Mouse (Mus musculus) activated CD4-positive, CD25-positive, alpha-beta regulatory T cell, adult 4 months (primary cell): Measurements from ENCODE around the gene Glg1. TPM values are rescaled to one million over a fixed set of nuclear protein-coding genes. Genes with fewer than 3 reads are reported as not detected.

Experiments used
- ATAC-seq: one replicate; pipeline ENCODE4 v1.8.0; 2017
- polyA plus RNA-seq, 2 experiments: library from polyadenylated mRNA; unstranded; fragments of 100-300 nt; shearing (Covaris generic); gene quantifications; one replicate each; pipeline ENCODE4 v1.2.1; 2017

Gene Glg1
- polyA plus RNA-seq, 2 experiments from 2014 or later: 28.3 to 28.7 TPM

DNA sequence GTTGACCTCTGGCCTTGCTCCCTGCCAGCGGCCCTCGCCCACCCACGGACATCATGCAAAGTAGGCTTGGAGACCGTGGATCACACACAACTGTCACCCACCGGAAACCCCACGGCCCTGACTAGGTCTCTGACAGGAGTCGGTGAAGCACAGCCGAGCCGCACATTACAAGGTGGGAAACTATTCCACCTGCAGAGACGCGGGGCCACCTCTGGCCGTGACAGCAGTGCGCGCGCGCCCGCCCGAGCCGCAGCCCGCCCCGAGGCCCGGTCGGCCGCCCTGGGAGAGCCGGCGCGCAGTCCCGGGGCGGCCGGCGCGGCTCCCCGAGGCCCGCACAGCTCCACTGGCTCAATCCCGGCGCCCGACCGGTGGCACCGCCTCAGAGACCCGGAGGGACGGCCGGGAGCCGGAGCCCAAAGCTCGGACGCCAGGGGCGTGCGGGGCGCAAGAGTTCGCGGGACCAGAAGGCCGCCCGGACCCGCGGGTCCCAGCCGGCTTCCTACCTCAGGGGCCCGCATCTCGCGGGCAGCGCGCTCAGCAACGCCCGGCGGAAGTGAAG lies 114.0 kb downstream of the Glg1 start:
- peak; percentile 30 for ATAC-seq

DNA sequence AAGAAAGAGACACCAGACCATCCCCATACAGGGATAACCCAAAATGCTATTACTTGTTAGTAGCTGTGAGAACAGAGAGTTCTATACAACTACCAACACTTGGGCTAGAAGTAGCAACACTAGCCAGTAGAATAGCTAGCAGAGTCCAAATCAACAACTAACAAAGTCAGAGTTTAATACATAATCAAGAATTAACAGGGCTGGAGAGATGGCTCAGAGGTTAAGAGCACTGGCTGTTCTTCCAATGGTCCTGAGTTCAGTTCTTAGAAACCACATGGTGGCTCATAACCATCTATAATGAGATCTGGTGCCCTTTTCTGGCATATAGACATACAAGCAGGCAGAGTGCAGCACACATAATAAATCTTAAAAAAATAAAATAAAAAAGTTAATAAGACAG lies 116.5 kb downstream of the Glg1 start:
- ATAC-seq: no peak

DNA sequence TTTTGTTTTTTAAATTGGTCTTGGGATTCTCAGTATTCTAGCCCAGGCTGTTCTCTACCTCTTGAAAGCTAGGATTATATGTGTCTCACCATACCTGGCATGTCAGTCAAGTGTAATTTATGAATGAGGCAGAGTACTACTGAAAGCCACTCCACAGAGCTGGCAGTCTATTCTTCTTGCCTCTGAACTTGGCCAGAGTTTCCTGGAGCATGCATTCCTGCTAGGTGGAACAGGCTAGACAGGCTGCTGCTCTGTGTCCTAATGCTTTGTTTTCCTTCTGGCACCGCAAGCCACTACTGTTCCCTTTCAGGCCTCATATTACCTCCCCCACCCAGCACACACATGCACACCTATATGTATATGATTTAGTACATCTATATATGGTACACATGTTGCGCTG lies 128.3 kb downstream of the Glg1 start:
- no peak for ATAC-seq

DNA sequence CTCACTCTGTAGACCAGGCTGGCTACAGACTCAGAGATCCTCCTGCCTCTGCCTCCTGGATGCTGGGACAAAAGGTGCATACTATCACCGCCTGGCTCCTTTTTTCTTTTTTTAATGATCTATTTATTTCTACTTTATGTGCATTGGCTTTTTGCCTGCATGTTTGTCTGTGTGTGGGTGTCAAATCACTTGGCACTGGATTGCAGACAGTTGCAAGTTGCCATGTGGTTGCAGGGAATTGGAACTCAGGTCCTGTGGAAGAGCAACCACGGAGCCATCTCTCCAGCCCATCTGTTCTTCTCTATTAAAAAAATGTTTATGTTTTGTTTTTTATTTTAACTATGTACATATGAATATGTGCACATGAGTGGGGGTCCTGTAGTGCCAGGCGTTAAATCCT lies 139.5 kb downstream of the Glg1 start:
- no peak for ATAC-seq

DNA sequence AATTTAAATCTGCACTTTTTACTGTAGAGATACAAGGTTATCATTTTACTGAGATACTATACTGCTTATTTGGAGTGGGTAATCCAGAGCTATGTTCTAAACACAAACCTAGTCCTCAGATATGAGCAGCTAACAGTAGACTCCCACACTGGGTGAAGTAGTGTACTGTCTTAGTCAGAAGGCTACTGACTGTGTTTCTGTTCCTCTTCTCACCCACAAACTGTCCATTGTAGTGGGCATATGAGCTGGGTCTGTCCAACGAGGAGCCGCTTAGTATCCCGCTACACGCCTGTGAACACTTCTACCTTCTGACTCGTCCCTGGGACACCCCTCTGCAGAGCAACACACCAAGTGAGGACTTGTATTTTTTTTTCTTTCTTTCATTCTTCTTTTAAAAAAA lies 144.1 kb downstream of the Glg1 start:
- no peak for ATAC-seq

Other genes with a start within 250 kb of the Glg1 start
- 1 to 10 TPM; 6.5 to 8.2 TPM for gene Ddx19b, start 227.5 kb downstream of the Glg1 start, polyA plus RNA-seq
- gene Aars, start 226.1 kb downstream of the Glg1 start, polyA plus RNA-seq: 10 to 100 TPM; 14.0 to 20.3 TPM
- gene Exosc6, start 202.9 kb downstream of the Glg1 start, polyA plus RNA-seq: not detected
- gene Clec18a, start 166.8 kb downstream of the Glg1 start, polyA plus RNA-seq: not detected
- 1 to 10 TPM; 8.0 to 8.6 TPM for gene Pdpr, start 164.6 kb downstream of the Glg1 start, polyA plus RNA-seq
- gene Rfwd3, start 41.0 kb upstream of the Glg1 start, polyA plus RNA-seq: 10 to 100 TPM; 26.8 to 30.2 TPM
- gene Mlkl, start 79.0 kb upstream of the Glg1 start, polyA plus RNA-seq: 1 to 10 TPM; 5.4 to 7.8 TPM
- gene Fa2h, start 134.6 kb upstream of the Glg1 start, polyA plus RNA-seq: under 1 TPM in 1 of 2 experiments, not detected in 1; 0.21 TPM